Mouse (Mus musculus): Measurements from ENCODE around the gene Dzip1.

DNA sequence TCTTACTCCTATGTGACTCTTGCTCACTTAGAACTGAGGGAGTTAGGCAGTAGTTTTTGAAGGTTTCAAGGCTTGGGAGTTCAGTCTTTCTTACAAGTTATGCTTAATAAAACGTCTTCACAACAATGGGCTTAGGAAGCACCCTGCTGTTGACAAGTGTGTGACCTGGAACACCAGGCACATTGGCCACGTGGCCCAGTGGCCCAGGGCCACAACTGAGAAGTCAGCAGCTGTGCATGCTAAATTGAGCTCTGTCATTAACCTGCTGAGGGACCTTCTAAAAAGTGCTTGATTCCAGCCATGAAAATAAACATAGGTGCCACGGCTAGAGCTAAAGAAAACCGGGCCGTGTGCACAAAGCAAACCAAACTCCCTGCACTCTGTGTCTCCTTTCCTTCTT, 85.8 kb downstream of the Dzip1 start:
- TF ChIP-seq CTCF (IDR thresholded peaks at IDR 0.05; ENCODE audit: low read depth, low read length) (no peak), POLR2A (IDR thresholded peaks at IDR 0.05; ENCODE audit: insufficient read depth, low read length) (no peak)

Measured in ES-Bruce4 (cell line).